Mouse (Mus musculus) kidney, postnatal 0 days (tissue): ENCODE data around the gene Vmn1r95. TPM values are rescaled to one million over a fixed set of nuclear protein-coding genes. Genes with fewer than 3 reads are reported as not detected.
"Not testable (repeated sequence)": the region's sequence is repeated elsewhere in the genome, so short reads cannot be mapped to it uniquely, and the experiment has no call there.

Experiments
- ATAC-seq: fragments of 200-750 bp; cut with Nextera tagmentation; replicated peaks from 2 replicates; pipeline ENCODE4 v1.8.0; 2017; ENCODE audit warnings: low read depth, moderate number of reproducible peaks, moderate TSS enrichment, moderate library complexity; ENCODE audit not compliant: low FRiP score
- DNase-seq: peaks from one replicate; pipeline ENCODE4 v3.0.0-alpha.2; 2016; ENCODE audit warnings: low spot score
- H3K27ac ChIP-seq: fragments of 300-500 bp; sonication (generic); 2 replicates; pipeline ENCODE4 v1.5.1; 2014; ENCODE audit warnings: mild to moderate bottlenecking
- H3K27me3 ChIP-seq: fragments of 300-500 bp; sonication (generic); 2 replicates; pipeline ENCODE4 v1.6.1; 2014; ENCODE audit warnings: low read length, mixed read lengths; ENCODE audit not compliant: insufficient read depth
- H3K36me3 ChIP-seq: fragments of 300-500 bp; sonication (generic); 2 replicates; pipeline ENCODE4 v1.6.1; 2014; ENCODE audit warnings: low read length, mixed read lengths; ENCODE audit not compliant: insufficient read depth
- H3K4me1 ChIP-seq: fragments of 300-500 bp; sonication (generic); replicated peaks from 2 replicates; pipeline ENCODE4 v1.6.1; 2014; ENCODE audit warnings: antibody characterized with exemption, low read length, mixed read lengths; ENCODE audit not compliant: insufficient read depth
- H3K4me2 ChIP-seq: fragments of 300-500 bp; sonication (generic); 2 replicates; pipeline ENCODE4 v1.6.1; 2014; ENCODE audit warnings: mild to moderate bottlenecking, low read length, moderate library complexity, mixed read lengths
- H3K4me3 ChIP-seq: fragments of 300-500 bp; sonication (generic); replicated peaks from 2 replicates; pipeline ENCODE4 v1.5.1; 2014; ENCODE audit warnings: low read depth, low read length
- H3K9ac ChIP-seq: fragments of 300-500 bp; sonication (generic); 2 replicates; pipeline ENCODE4 v1.6.1; 2014; ENCODE audit warnings: low read depth, low read length
- H3K9me3 ChIP-seq: fragments of 300-500 bp; sonication (generic); replicated peaks from 2 replicates; pipeline ENCODE4 v1.6.1; 2016; ENCODE audit warnings: low read length, inconsistent platforms, mixed read lengths
- WGBS: fragments of 180-500 bp; shearing (Covaris S2); extraction: QIAGEN DNeasy Blood & Tissue Kit; methylation state at CpG from one replicate; pipeline ENCODE4 v1.1.7; 2014; 5-methylcytosine and 5-hydroxymethylcytosine counted together
- polyA plus RNA-seq: library from polyadenylated mRNA; unstranded; fragments of >200 nt; fragmentation: Nextera tagmentation; extraction: Ambion mirVana; gene quantifications from 2 replicates; pipeline ENCODE4 v1.2.1, GENCODE M21; 2015

Gene Vmn1r95
- not detected in 2 replicates for polyA plus RNA-seq

GRCm38 (mm10) chr7:20193410-20193809 lies at the start of gene Vmn1r95:
Gene Vmn1r95, plus strand, starts transcription at chr7:20193710.
- not testable (repeated sequence) for H3K4me2 ChIP-seq, ATAC-seq, H3K36me3 ChIP-seq, H3K9me3 ChIP-seq, H3K27ac ChIP-seq, H3K9ac ChIP-seq, DNase-seq, H3K4me3 ChIP-seq, H3K27me3 ChIP-seq, H3K4me1 ChIP-seq
- no CpG with 5 or more reads among the region's 3 CpGs for WGBS

- not testable (repeated sequence) for H3K36me3 ChIP-seq, DNase-seq, ATAC-seq, H3K4me3 ChIP-seq, H3K4me1 ChIP-seq, H3K27ac ChIP-seq, H3K9me3 ChIP-seq, H3K9ac ChIP-seq, H3K4me2 ChIP-seq, H3K27me3 ChIP-seq
- WGBS = no CpG with 5 or more reads among the region's 3 CpGs
Measured at GRCm38 (mm10) chr7:20168277-20168676, 25.2 kb upstream of the Vmn1r95 start, which contains the start of gene Vmn1r94. Gene Vmn1r94, minus strand, starts transcription at chr7:20168377.

- not testable (repeated sequence) for H3K4me1 ChIP-seq, H3K36me3 ChIP-seq, H3K4me3 ChIP-seq, H3K9ac ChIP-seq, H3K27ac ChIP-seq, ATAC-seq, H3K27me3 ChIP-seq, DNase-seq, H3K4me2 ChIP-seq, H3K9me3 ChIP-seq
- no CpG with 5 or more reads among the region's 2 CpGs for WGBS
Measured at GRCm38 (mm10) chr7:20205507-20205906, 12.0 kb downstream of the Vmn1r95 start, which contains the start of gene Gm6164. Gene Gm6164, minus strand, starts transcription at chr7:20205607.

GRCm38 (mm10) chr7:20233728-20234127 lies 40.2 kb downstream of the Vmn1r95 start, which contains the start of gene Gm4498:
Gene Gm4498, minus strand, starts transcription at chr7:20233828.
- not testable (repeated sequence) for DNase-seq, H3K27me3 ChIP-seq, H3K9ac ChIP-seq, ATAC-seq, H3K4me1 ChIP-seq, H3K27ac ChIP-seq, H3K36me3 ChIP-seq, H3K4me2 ChIP-seq, H3K9me3 ChIP-seq, H3K4me3 ChIP-seq
- WGBS = no CpG with 5 or more reads among the region's 2 CpGs

Other genes starting within 250 kb of the Vmn1r95 start
- 0.10 and 0.13 TPM in 2 replicates for gene Igsf23, start 243.0 kb upstream of the Vmn1r95 start, polyA plus RNA-seq
- not detected in 2 replicates for gene Ceacam20, start 228.3 kb upstream of the Vmn1r95 start, polyA plus RNA-seq
- not detected in 2 replicates for gene Nlrp9b, start 202.2 kb upstream of the Vmn1r95 start, polyA plus RNA-seq
- gene Vmn1r91, start 94.0 kb upstream of the Vmn1r95 start, polyA plus RNA-seq = not detected in 2 replicates
- gene Gm16442, start 71.1 kb upstream of the Vmn1r95 start, polyA plus RNA-seq = not detected in 2 replicates
- not detected in 2 replicates for gene Vmn1r93, start 54.6 kb upstream of the Vmn1r95 start, polyA plus RNA-seq
- not detected in 2 replicates for gene Vmn1r94, start 25.3 kb upstream of the Vmn1r95 start, polyA plus RNA-seq
- gene Gm6164, start 11.9 kb downstream of the Vmn1r95 start, polyA plus RNA-seq = not detected in 2 replicates
- not detected in 2 replicates for gene Gm4498, start 40.1 kb downstream of the Vmn1r95 start, polyA plus RNA-seq
- gene Gm5890, start 69.1 kb downstream of the Vmn1r95 start, polyA plus RNA-seq = not detected in 2 replicates
- gene Gm4133, start 140.4 kb downstream of the Vmn1r95 start, polyA plus RNA-seq = not detected in 2 replicates
- gene Gm5728, start 181.7 kb downstream of the Vmn1r95 start, polyA plus RNA-seq = not detected in 2 replicates
- not detected in 2 replicates for gene Vmn1r100, start 224.2 kb downstream of the Vmn1r95 start, polyA plus RNA-seq
- gene Vmn1r101, start 248.9 kb downstream of the Vmn1r95 start, polyA plus RNA-seq = not detected in 2 replicates